Mouse (Mus musculus): Measurements from ENCODE around the gene Cd300ld5.
"Not testable (repeated sequence)": the region's sequence is repeated elsewhere in the genome, so short reads cannot be mapped to it uniquely, and the experiment has no call there.

Gene Cd300ld5

GRCm38 (mm10) chr11:115037669-115038068 is at the start of gene Cd300ld5:
TSS of gene Cd300ld5 (minus strand) at chr11:115037769.
- not testable (repeated sequence) for DNase-seq

DNA sequence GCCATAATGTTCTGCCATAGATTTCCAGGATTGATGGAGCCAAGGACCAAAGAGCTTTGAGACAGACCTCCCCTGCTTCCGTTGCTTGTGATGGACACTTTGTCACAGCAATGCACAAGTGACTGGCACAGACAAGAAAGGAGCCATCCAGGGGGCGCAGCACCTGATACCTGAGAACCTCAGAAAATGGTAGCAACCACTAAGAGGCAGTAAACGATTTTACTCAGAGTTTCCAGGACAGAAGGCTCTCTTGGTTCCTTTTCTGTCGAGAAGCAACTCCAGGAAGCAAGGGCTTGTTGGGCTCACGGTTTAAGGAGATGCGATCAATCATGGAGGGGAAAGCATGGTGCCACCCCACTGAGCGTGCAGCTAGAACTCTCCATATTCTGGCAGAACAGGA is 48.6 kb upstream of the Cd300ld5 start:
- DNase-seq = no peak

GRCm38 (mm10) chr11:115085064-115085463 is 47.5 kb upstream of the Cd300ld5 start:
- no peak for DNase-seq

DNA sequence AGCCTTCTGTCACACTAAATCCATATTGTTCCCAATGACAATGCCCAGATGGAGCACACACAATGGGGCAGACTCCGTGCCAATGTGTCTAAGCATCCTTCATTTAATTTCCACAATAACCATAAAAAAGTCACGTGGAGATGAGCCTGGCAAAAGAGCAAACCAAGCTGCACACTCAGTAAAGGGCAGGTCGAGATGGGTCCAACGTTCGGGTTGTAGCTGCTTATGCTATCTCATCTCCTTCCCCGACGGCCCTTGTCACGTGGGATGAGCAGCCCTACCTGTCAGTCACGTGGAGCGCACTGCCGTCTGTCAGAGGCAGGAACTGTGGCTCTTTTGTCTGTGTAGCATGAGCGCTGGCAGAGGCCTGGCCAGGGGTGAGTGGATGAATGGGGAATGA is 47.0 kb upstream of the Cd300ld5 start:
- no peak for DNase-seq

- peak; percentile 71 for DNase-seq
These were observed 46.0 kb upstream of the Cd300ld5 start for GRCm38 (mm10) chr11:115083376-115084139.

DNA sequence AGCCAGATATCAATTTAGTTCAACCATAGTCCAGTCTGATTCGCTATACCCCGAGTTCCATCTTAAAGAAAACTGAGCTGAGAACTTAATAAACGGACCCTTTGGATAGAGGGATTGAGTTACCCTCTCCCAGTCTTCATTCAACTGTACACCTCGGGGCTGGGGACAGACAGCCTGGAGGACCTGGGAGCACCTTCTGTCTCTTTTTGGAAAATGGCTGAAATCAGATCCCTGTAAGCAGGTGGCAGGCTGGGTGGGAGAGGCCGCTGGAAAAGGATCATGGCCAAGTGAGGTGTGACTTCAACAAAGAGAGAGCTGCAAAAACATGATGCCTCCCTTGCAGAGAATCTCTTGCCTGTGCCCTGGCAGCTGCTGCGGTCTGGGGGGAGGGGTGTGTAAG is 44.6 kb upstream of the Cd300ld5 start:
- DNase-seq = no peak

GRCm38 (mm10) chr11:115081373-115081772 is 43.8 kb upstream of the Cd300ld5 start:
- DNase-seq = no peak

- DNase-seq = peak; percentile 64
These were observed 43.3 kb upstream of the Cd300ld5 start for GRCm38 (mm10) chr11:115080886-115081285.

- no peak for DNase-seq
These were observed 41.1 kb upstream of the Cd300ld5 start for GRCm38 (mm10) chr11:115078680-115079079.

- DNase-seq = no peak
These were observed 39.9 kb upstream of the Cd300ld5 start for GRCm38 (mm10) chr11:115077436-115077835.

GRCm38 (mm10) chr11:115075859-115076258 is 38.3 kb upstream of the Cd300ld5 start:
- DNase-seq = no peak

DNA sequence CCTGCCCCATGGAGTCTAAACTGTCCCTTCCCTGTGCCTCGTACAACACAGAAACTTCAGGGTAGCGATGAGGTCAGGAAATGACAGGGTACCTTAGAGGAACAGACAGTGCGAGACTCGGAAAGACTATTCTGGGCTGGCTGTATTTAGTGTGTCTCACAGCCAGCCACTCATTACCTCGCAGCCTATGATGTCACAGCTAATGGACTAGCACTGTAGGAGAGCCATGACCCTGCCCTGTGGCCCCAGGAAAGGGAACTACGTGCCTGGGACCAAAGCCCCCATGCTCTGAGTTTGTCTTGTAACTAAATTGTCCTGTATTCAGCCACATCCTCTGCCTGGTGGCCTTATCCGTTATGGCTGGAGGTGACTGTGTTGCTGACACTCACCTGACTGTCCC is 37.8 kb upstream of the Cd300ld5 start:
- DNase-seq = peak; percentile 14

DNA sequence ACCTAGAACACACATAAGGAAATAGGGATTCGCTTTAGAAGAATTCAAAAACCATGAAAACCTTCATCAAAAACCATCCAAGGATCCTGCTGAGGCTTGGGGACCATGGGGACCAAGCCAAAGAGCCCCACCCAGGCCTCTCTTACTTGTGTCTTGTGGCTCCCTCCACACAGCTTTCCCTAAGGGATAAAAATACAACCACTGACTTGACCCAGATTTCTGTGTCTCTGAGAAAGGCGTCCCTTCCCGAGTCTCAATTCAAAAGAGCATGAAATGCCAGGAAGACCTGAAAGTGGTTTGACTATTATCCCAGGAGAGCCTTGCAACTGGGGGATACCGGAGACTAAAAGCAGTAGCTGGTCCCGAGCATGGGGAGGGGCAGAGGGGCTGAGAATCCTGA is 35.4 kb upstream of the Cd300ld5 start:
- DNase-seq = no peak

GRCm38 (mm10) chr11:115071631-115072294 is 34.2 kb upstream of the Cd300ld5 start:
- DNase-seq = peak; percentile 55

GRCm38 (mm10) chr11:115071015-115071551 is 33.5 kb upstream of the Cd300ld5 start:
- DNase-seq = no peak

DNA sequence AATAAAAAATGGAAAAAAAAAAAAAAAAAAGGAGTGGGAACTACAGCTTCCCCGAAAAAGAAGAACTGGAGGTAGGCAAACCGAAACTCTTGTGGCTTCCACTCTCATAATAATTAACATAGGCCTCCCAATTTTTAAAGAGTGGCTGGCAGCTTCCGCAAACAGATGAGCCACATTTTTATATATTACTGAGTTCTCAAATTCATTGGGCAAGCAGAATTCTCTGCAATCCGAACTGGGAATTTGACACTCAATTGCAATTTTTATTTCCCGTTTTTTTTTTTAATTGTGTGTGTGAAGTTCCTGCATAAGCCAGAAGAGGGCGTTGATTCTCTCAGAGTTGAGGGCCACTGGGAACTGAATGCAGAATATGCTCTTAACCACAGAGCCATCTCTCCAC is 29.2 kb upstream of the Cd300ld5 start:
- no peak for DNase-seq

GRCm38 (mm10) chr11:115062077-115062476 is 24.5 kb upstream of the Cd300ld5 start, which contains the start of gene Cd300e:
TSS of gene Cd300e (minus strand) at chr11:115062177.
- no peak for DNase-seq

- DNase-seq = no peak
These were observed 22.2 kb upstream of the Cd300ld5 start for GRCm38 (mm10) chr11:115059797-115060196.

GRCm38 (mm10) chr11:115058701-115059100 is 21.1 kb upstream of the Cd300ld5 start:
- no peak for DNase-seq

GRCm38 (mm10) chr11:115054537-115054936 is 17.0 kb upstream of the Cd300ld5 start:
- no peak for DNase-seq

DNA sequence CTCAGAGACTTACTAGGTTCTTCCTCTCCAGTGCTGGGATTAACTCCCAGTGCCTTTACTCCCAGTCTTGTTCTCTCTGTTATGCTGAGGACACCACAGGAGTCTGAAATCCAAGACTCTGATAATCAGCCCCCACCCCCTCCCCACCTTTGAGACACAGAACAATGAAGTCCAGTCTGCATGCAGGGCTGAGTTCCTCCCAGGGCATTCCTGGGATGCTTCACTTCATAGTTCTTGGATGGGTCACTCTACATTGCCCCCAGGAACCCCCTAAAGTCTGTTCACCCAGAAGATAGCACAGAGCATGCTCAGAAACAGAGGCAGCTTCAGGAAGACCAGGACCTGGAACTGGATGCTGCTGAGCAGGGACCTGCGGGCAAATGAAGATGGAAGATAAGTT is 15.4 kb upstream of the Cd300ld5 start:
- DNase-seq = no peak

DNA sequence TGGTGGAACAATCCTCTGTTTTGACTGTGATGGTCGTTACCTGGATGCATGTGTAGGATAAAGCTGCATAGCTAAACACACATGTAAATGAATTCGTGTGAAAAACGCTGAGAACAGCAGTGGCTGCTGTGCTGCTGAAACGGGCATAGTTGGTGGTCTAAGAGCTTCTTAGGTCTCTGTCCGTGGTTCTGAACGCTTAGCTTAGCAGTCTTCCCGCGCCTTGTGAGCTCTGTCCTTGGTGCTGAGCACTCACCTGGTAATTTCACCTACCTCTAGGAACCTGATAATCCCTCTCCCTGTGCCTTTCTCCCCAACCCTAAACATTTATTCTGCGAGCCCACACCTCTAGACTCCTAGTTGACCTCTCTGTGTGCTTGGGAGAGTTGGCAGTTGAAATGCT is 14.6 kb upstream of the Cd300ld5 start:
- DNase-seq = peak; percentile 52

- no peak for DNase-seq
These were observed 11.8 kb upstream of the Cd300ld5 start for GRCm38 (mm10) chr11:115049282-115049895.

DNA sequence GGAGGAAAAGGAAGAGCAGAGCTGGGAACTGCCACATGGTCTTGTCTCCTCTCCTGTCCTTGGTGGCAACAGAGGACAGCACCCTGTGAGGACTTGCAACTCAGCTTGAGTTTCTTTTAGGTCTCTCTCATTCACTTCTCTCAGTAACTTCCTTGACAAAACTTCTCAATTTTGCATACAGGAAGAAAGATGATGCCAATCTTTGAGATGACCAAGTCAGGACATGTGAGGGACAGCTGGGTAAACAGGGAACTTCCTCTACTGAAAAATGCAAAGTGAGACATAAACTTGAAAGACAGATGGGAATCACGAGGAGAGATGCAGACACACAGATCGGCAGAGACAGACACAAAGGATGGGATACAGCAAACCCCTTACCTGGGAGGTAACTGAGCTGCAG is 10.7 kb upstream of the Cd300ld5 start, which contains the start of gene Cd300ld3:
Gene Cd300ld3, minus strand, starts transcription at position 151 of the 400 bp plus-strand sequence.
- no peak for DNase-seq
